Mouse (Mus musculus) layer of hippocampus, postnatal 14 days (tissue): ENCODE results near the gene Ranbp17. TPM values are rescaled to one million over a fixed set of nuclear protein-coding genes. Genes with fewer than 3 reads are reported as not detected.
A peak's percentile ranks its signal among the peaks of the same experiment; 100 is the strongest.
"Not testable (repeated sequence)": the region's sequence is repeated elsewhere in the genome, so short reads cannot be mapped to it uniquely, and the experiment has no call there.

Experiments used
- DNase-seq, 2 experiments: peaks; one replicate each; pipeline ENCODE4 v3.0.0; 2021 to 2022; ENCODE audit warnings: low spot score in 2 of 2, mixed read lengths in 1 of 2
- total RNA-seq, 2 experiments: library from RNA; stranded (reverse); gene quantifications; 2 replicates each; pipeline ENCODE4 v1.2.3; 2021

Ranbp17 gene
- total RNA-seq, 2 experiments from 2014 or later = 7.6 to 8.8 TPM

GRCm38 (mm10) chr11:33427789-33428188 is 85.8 kb downstream of the Ranbp17 start:
- DNase-seq = not testable (repeated sequence)

GRCm38 (mm10) chr11:33422226-33422625 is 91.3 kb downstream of the Ranbp17 start:
- no peak for DNase-seq

DNA sequence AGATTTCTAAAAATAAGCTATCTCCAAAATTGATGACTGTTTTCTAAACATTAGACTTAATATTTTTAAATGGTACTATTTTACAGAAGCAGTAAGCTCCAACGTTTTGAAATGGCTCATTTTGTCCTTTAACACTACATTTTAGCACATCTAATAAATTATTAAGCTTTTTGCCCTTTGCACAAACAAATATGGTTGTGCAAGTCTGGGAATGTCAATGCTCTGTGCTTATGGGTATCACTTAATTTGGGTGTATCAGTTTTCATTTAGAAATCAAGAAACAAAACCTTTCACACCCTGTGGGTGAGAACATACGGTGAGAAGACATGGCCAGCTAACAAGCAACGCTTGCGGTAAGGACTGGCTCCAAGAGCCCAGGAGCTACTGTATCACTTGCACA is 108.9 kb downstream of the Ranbp17 start:
- no peak for DNase-seq

GRCm38 (mm10) chr11:33399346-33399745 is 114.2 kb downstream of the Ranbp17 start:
- DNase-seq = no peak

GRCm38 (mm10) chr11:33398701-33399100 is 114.8 kb downstream of the Ranbp17 start:
- DNase-seq = no peak

DNA sequence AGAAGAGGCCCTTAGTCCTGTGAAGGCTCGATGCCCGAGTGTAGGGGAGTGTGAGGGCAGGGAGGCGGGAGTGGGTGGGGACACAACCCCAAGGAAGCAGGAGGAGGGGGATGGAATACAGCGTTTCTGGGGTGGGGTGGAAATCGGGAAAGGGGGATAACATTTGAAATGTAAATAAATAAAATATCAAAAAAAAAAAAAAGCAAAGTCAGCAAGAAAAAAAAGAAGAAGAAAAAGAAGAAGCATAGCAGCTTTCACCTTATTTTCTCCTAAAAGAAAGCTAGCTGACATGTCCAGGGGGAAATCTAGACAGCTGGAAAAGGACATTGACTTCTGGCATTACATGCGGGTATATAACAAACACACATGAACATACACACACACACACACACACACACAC is 117.3 kb downstream of the Ranbp17 start:
- no peak for DNase-seq

DNA sequence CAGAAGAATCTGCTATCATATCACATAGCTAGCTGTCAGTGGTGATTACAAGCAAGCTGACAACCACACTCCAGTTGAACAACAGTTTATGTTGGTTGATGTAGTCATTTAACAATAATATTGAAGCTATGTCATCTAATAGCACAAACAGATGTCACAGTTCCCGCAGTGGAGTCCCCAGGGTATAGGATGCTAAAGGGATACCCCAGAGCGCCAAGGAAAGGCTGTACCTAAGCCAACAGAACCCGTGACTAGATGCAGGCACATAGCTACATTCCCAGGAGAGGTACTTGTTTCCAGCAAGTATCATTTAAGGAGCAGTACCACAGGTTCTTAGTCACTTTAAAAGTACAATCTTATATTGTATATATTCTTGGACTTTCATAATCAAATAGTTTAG is 119.5 kb downstream of the Ranbp17 start:
- DNase-seq = no peak

GRCm38 (mm10) chr11:33388685-33389084 is 124.9 kb downstream of the Ranbp17 start:
- no peak for DNase-seq

GRCm38 (mm10) chr11:33361867-33362266 is 151.7 kb downstream of the Ranbp17 start:
- DNase-seq = no peak

DNA sequence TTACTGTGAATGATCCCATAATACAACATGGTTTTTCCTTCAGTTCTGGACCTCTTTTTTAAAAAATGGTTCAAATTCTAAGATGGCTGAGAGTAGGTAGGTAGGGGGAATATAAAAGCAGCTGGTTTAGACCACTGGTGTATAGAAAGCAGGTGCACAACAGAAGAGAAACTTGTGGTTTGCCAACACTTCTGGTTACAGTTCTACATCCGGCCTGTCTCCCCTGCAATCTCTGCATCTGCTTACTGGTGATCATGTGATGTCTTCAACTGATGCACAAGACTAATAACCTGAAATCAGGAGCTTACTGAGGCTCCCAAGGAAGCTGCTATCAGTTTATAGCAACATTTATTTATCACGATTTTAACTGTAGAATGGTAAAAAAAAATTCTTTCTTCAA is 164.3 kb downstream of the Ranbp17 start:
- no peak for DNase-seq

GRCm38 (mm10) chr11:33342061-33342460 is 171.5 kb downstream of the Ranbp17 start:
- DNase-seq = no peak

GRCm38 (mm10) chr11:33336552-33337121 is 176.9 kb downstream of the Ranbp17 start:
- DNase-seq = peak; percentile 66 to 68

GRCm38 (mm10) chr11:33335616-33336015 is 177.9 kb downstream of the Ranbp17 start:
- no peak for DNase-seq

- no peak for DNase-seq
Measured at GRCm38 (mm10) chr11:33332137-33332536, 181.4 kb downstream of the Ranbp17 start.

DNA sequence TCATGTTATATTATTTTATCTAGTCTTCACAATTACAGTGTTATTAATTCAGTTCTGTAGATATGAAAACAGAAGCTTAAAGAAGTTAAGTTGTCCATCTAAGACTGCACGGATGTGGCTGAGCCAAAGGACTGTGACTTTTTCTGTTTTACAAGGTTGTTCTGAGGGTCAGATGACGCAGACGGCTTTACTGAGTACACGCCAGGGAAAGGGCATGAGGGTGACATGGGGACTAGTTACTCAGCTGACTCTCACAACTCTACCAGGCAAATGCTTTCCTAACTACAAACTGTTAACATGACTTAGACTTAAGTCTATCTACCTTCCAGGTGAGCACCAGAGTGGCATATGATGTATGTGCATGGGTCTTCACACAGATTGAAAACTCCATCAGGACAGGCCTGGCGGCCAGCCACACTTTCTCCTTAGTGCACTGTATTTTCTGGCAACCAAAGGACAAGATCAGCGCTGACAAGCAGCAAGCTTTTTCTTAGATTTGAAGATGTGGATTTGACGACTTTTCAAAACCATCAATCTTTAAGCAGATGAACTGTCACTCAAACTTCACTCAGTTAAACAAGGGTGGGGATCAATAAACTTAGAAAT is 194.4 kb downstream of the Ranbp17 start:
- no peak for DNase-seq

DNA sequence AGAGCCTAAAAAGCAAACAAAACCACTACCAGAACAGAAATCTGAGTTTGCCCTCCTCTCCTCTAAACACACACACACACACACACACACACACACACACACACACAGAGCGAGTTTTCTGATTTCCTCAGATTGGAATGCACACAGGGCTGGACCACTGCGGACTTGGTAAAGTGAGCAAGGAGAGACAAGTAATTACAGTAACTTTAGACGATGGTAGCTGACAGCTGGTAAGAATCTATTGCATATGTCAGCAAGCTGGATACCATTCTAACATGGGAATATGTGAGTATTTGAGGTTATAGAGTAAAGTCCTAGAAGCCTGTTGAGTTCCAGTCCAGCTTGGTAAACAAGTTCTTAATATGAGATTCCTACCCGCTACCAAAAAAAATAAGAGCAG is 204.0 kb downstream of the Ranbp17 start:
- no peak for DNase-seq

GRCm38 (mm10) chr11:33300859-33301258 is 212.7 kb downstream of the Ranbp17 start:
- peak; percentile 4 to 33 for DNase-seq

GRCm38 (mm10) chr11:33299371-33299770 is 214.2 kb downstream of the Ranbp17 start:
- no peak for DNase-seq

DNA sequence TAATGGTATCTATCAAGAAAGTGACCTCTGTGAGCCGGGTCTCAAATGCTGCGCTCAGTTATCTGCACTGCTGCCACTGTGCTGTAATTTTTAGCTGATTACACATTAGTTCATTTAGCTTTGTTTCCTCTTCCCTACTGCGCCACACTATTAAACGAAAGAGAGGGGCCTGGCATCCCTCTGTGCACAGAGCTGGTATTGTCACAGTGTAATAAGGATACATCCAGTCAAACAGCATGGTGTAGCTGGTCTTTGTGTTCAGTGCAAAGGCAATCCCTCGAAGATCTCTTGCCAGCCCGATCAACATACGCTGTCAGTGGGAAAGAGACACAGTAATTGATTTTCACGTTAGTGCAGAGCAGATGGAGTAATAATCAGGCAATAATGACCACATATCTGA is 216.4 kb downstream of the Ranbp17 start:
- DNase-seq = peak; percentile 14 to 41

- peak; percentile 2 to 23 for DNase-seq
Measured at GRCm38 (mm10) chr11:33295422-33295821, 218.1 kb downstream of the Ranbp17 start.

DNA sequence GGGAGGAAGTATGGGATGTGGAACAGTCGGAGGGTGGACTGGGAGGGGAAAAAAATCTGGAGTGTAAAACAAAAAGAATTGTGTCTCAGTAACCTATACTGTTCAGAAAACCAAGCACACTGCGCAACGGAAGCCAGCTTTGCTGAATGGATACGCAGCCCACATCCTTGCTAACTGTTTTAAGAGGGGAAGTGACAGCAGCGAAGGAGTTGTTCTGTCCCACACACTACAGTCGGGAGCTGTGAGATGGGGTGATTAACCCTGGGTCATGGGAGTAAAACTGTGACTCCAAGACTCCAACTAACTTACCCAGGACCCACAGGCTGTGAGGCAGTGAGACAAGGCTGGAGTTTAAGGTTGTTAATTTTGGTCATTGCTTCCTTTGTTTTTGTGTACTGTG is 219.5 kb downstream of the Ranbp17 start:
- DNase-seq = no peak

GRCm38 (mm10) chr11:33278571-33278970 is 235.0 kb downstream of the Ranbp17 start:
- no peak for DNase-seq

- DNase-seq = no peak
Measured at GRCm38 (mm10) chr11:33276637-33277036, 236.9 kb downstream of the Ranbp17 start, which contains the start of gene Gm12117. TSS of gene Gm12117 (minus strand) at chr11:33276737.
